Mouse (Mus musculus) natural killer cell, adult 2 months (primary cell): ENCODE measurements around the gene Hnrnpu.
A peak's percentile ranks its signal among the peaks of the same experiment; 100 is the strongest.
"Not testable (repeated sequence)": the region's sequence is repeated elsewhere in the genome, so short reads cannot be mapped to it uniquely, and the experiment has no call there.

ENCODE experiments used
- DNase-seq, 2 experiments: peaks; one replicate each; pipeline ENCODE4 v3.0.0; 2022; ENCODE audit warnings: low spot score in 2 of 2

Hnrnpu gene

DNA sequence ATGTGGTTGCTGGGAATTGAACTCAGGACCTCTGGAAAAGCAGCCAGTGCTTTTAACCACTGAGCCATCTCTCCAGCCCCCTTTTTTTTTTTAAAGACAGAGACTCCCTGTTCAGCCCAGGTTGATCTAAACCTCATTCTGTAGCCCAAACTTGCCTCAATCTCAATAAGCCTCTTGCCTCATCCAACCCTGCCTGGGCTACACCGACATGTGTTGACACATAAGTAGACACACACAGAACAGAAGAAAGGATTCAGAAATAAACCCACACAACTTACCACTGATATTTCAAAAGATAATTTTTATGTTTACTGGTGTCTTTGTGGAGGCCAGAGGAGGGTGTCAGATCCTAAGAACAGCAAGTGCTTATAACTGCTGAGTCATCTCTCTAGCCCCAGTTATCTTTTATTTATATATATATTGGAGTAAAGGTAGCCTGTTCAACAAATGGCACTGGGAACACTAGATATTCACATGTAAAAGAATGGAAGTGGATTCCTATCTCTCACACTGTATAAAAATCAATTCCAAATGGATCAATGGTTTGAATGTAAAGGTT lies 24.5 kb downstream of the Hnrnpu start:
- no peak for DNase-seq

DNA sequence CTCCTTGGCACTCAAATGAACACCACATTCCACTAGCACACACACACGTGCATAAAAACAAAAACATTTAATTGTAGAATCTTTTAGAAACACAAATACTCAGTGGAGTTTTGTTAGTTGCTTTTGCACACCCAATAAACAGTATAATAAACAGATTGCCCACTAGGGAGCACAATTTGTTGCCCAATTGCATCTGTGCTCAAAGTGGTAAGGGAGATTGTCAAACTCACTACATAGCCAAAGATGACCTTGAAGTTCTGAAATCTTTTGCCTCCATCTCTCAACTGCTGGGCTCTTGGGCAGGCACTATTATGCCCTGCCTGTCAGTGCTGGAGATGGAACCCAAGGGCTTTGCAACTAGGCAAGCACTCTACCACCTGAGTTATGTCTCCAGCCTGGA lies 27.5 kb downstream of the Hnrnpu start:
- peak in 1 of 2 experiments; percentile 3 for DNase-seq

DNA sequence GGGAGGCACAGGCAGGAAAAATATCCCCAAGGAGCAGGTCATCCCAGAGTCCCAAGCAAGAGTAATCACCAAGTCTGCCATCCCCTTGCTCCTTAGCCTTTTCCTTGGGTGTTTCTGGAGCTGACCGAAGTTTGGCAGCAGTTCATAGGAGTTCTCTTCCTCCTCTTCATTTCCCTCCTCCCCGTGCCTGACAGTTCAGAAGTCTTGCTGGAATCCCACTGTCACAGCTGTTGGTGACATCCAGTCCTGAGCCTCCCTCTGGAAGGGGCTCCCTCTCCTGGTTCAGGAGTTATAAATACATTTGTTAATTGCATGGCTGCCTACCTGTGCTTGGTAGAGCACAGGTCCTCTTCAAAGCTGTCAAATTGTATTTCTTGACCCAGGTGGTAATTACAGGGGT lies 28.1 kb downstream of the Hnrnpu start:
- no peak for DNase-seq

DNA sequence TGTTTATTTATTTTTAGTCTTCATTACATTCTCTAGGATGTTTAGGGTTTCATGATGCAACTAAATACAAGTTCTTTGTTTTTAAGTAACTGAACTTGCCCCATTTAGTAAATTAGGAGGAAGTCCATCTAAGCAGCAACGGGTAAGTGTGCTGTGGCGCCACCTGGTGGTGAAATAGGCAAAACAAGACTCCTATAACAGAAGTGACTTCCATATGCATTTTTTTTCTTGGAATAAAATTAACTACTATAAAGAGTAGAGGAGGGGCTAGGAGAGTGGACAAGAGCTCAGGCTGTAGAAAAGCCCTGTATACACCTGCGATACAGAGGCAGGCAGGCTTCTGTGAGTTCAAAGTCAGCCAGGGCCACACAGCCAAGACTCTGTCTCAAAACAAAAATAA lies 34.2 kb downstream of the Hnrnpu start:
- DNase-seq = peak; percentile 49 to 68

DNA sequence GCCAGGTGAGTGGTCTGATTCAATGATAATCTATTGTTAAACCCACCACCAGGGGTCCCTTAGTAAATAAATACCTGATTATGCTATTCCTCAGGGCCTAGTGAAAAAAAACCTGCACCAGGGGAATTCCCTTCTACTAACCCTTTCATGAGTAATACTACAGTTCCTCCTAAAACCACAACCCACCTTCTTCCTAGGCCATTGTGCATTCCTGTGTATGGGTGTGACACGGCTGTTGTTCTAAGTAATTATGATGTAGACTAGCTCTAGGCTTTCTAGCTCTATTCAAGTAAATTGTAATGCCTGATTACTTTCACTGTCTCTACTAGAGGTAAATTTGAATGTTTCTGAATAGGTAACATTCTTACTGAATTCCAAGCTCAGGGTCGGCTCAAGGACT lies 36.3 kb downstream of the Hnrnpu start:
- not testable (repeated sequence) for DNase-seq

DNA sequence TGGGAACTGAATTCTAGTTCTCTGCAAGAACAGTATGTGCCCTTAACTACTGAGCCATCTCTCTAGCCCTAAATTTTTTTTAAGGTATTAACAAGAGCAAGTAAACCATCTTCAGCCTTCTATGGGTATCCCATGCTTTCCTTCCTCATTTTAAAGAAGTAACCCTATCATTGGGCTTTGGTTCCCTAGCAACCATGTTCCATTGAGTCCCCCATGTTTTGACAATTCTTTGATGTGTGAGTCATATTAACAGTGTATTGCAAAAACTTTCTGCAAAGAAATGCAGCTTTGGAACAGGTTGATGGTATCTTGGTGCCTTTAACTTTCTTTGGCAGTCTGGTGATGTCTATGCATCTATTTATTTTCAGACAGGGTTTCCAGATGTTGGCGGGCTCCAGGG lies 43.5 kb downstream of the Hnrnpu start:
- DNase-seq = no peak

DNA sequence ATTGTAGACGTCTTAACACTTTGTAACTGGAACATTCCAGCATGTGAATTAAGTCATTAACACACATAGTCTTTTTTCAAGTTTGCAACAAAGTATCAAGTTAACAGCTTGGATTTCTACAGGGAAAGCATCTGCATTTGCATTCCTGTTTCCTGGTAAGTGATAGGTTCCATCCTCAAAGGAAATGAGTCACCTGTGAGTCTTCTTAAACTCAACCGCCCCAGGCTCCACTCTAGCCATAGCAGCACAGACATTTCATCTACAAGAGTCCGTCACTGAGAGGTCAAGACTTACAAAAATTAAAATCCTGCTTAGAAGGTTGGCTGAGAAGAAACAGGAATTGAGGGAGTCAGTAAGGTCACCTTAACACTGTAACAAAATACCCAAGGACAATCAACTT lies 45.9 kb downstream of the Hnrnpu start:
- no peak for DNase-seq

DNA sequence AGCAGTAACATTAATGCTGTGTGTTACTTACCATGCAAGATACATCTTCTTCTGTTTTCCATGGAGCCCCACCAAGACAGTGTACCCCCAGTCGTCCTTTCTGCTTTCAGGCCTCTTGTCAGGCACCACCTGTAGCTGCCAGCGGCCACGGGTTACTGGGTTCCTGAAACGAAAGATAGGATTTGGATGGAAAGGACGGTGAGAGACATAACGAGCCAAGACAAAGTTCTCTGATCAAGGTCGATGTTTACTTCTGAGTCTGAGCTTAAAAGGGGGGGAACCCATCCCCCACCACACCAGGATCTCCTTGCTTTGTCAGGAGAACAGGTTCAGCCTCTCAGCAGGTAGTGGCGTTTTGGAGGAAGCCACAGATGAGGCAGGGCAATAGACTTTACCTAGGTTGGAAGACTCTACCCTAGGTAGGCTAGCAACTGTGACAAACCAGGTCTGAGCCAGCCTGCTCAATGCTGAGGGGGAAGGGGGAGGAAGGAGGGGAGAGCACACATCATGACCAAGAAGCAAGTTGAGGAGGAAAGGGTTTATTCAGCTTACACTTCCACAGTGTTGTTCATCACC lies 49.9 kb downstream of the Hnrnpu start:
- DNase-seq = no peak

DNA sequence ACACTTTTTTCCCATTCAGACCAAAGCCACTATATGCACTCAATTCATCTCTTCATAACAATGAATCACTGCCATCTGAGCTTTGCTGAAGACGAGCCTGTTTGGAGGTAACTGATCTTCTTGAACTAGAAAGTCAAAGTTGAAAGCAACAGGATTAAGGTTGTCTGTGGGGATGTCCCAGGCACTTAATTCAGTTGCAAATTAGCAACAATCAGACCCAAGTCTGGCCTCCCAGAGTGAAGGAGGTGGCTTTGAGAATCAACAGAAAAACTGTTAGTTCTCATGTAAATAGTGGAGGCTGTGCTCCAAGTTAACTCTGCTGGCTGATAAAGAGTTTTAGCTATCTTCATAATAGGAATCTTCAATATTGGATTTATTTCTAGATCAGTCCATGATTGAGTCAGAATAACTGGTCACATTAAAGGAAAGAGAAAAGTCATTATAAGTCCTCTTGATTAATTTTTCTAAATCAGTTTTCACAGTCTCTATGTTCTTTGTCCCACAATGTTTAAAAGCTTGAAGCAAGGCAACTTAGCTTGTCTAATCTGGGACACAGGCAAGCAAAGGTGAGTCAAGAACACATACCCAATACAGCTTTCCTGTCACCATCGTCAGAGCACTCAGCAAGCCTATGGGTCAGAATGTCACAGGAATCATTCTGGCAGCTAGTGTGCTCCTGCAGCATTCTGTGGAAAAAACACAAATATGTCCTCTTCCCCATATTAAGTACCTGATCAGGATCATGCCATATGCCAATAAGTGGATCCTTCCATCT lies 53.5 kb downstream of the Hnrnpu start:
- no peak for DNase-seq

DNA sequence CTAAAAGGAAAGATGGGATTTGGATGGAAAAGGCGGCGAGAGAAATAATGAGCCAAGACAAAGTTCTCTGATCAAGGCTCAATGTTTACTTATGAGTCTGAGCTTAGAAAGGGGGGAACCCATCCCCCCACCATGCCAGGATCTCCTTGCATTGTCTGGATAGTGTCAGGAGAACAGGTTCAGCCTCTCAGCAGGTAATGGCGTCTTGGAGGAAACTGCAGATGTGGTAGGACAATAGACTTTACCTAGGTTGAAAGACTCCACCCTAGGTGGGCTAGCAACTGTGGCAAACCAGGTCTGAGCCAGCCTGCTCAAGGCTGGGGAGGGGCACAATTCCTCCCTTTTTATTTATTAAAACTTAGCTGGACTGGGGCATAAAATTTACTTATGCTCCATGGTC lies 54.3 kb downstream of the Hnrnpu start:
- DNase-seq = not testable (repeated sequence)

DNA sequence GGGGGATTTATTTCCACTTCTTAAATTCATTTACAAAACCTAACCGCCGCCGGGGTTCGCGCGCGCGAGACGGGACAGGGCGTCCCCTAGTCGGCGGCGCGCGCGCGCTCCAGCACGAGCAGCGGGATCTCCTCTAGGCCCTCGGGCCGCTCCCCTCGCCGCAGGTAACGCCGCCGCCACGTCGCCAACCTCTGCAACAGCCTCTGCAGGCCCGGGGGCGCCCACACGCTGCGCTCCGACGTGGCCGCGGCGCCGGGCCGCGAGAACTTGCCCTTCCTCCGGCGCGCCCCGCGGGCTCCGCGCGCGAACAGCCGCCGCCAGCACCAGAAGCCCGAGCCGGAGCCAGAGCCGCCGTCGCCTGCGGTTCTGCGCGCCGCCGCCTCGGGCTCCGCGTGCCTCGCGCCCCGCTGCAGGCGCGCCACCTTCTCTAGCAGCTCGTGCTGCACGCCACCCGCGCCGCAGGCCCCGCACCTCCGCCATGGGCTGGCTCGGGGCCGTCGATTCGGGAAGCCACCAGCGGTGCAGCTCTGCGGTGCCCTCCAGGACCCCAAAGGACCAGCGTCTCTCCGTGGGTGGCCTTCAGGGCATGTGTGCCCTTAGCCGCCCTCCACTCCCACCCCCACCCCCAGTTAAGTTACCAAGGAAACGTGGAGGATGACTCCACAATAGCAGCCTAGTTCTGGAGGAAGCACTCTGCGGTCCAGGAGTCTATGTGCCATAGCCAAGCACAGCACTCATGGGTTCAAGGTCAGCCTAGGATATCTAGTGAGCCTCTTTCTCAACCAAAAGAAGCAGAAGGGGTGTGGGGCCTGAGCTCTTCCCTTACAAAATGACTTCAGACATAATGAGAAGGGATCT lies 61.3 kb downstream of the Hnrnpu start:
- no peak for DNase-seq

DNA sequence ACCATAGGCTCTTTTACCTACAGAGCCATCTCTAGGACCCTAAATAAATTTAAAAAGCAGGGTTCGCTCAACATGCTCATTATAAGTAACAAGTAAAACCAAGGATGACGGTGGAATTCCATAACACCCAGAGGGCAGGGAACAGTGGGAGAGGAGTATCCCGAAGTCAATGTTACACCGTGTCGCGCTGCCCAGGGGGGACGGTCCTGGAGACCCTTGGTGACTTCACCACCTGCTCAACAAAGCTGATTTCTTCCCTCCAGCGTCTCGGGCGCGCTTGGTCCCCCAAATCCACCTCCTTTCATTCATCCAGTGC lies 61.9 kb downstream of the Hnrnpu start:
- DNase-seq = no peak

DNA sequence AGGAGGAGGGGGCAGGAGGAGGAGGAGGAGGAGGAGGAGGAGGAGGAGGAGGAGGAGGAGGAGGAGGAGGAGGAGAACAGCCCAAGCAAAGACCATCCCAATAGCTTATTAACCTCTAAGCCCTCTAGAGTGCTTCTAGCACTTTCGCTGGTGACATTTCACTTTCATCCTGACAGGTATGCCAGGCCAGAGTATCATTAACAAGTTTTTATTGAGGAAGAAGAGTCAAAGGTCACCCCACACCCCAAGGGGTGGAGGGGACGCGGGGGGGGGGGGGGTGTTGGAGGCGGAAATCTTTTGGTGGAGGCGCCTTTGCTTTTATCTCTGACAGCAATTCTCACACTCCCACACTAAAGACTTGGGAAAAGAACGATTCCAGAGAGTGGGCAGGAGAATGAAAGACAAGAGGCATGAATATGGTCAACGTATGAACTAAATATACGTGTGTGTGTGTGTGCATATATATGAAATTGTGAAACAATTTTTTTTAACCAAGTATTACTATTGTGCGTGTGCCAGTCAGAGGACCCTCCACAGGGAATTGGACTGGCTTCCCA lies 62.3 kb downstream of the Hnrnpu start:
- DNase-seq = no peak
